Mouse (Mus musculus) ES-E14 (cell line): ENCODE measurements around the gene Rcan1. TPM values are rescaled to one million over a fixed set of nuclear protein-coding genes. Genes with fewer than 3 reads are reported as not detected.

Experiments
- DNase-seq: peaks from one replicate; pipeline ENCODE4 v3.0.0-alpha.2; 2013; ENCODE audit warnings: low read depth, low spot score
- H3K27ac ChIP-seq: 2 replicates; pipeline ENCODE4 v1.5.1; 2012; ENCODE audit warnings: low read depth, mild to moderate bottlenecking, low read length, moderate library complexity, mixed read lengths; ENCODE audit not compliant: poor library complexity, insufficient read depth, severe bottlenecking
- H3K36me3 ChIP-seq: 2 replicates; pipeline ENCODE4 v1.6.1; 2012; ENCODE audit warnings: mild to moderate bottlenecking, low read length, moderate library complexity, mixed read lengths; ENCODE audit not compliant: control insufficient read depth, poor library complexity, insufficient read depth, severe bottlenecking
- H3K4me1 ChIP-seq, 2 experiments: fragments of 150-350 bp in 1 of 2; sonication (generic) in 1 of 2; 2 replicates each; pipeline ENCODE4 v1.6.1; 2012; ENCODE audit warnings: low read length in 2 of 2, mild to moderate bottlenecking in 1 of 2, mixed read lengths in 1 of 2; ENCODE audit not compliant: control insufficient read depth in 2 of 2, insufficient read depth in 2 of 2, poor library complexity in 1 of 2
- H3K4me3 ChIP-seq, 2 experiments: fragments of 150-350 bp in 1 of 2; sonication (generic) in 1 of 2; 2 replicates each; pipeline ENCODE4 v1.5.1; 2012; ENCODE audit warnings: low read length in 2 of 2, low read depth in 1 of 2, mild to moderate bottlenecking in 1 of 2, mixed read lengths in 1 of 2; ENCODE audit not compliant: insufficient read depth in 1 of 2, poor library complexity in 1 of 2, severe bottlenecking in 1 of 2
- H3K9ac ChIP-seq: 2 replicates; pipeline ENCODE4 v1.6.1; 2012; ENCODE audit warnings: low read depth, mild to moderate bottlenecking, low read length, mixed read lengths; ENCODE audit not compliant: poor library complexity, insufficient read depth, severe bottlenecking
- H3K9me3 ChIP-seq: fragments of 150-350 bp; sonication (generic); 2 replicates; pipeline ENCODE4 v1.6.1; 2012; ENCODE audit warnings: low read depth, mild to moderate bottlenecking, low read length; ENCODE audit not compliant: control insufficient read depth, insufficient read depth
- CHD2 ChIP-seq: IDR thresholded peaks from 2 replicates; pipeline ENCODE4 v1.6.1; 2014; ENCODE audit warnings: mild to moderate bottlenecking, low read depth, low read length, inconsistent platforms
- HCFC1 ChIP-seq: IDR thresholded peaks from 2 replicates; pipeline ENCODE4 v1.6.1; 2012; ENCODE audit warnings: low read length, inconsistent platforms, borderline replicate concordance; ENCODE audit not compliant: insufficient read depth
- MAFK ChIP-seq: IDR thresholded peaks from 2 replicates; pipeline ENCODE4 v1.6.1; 2014; ENCODE audit warnings: mild to moderate bottlenecking, low read depth, low read length, inconsistent platforms; ENCODE audit not compliant: insufficient read depth
- ZC3H11A ChIP-seq: IDR thresholded peaks from 2 replicates; pipeline ENCODE4 v1.6.1; 2012; ENCODE audit warnings: low read depth, mild to moderate bottlenecking, inconsistent platforms, low read length, borderline replicate concordance
- ZNF384 ChIP-seq: IDR thresholded peaks from 2 replicates; pipeline ENCODE4 v1.6.1; 2012; ENCODE audit warnings: low read depth, low read length, inconsistent platforms
- in situ Hi-C, 2 experiments: fragments of 600-800 bp; cut with MboI; formaldehyde crosslinking; loops; one replicate each; pipeline ENCODE4 v1.15.1; 2025; ENCODE audit warnings: low sequenced_read_pairs in 2 of 2, inconsistent platforms in 1 of 2; ENCODE audit not compliant: unreplicated experiment in 2 of 2
- total RNA-seq: library from RNA; depleted of rRNA; stranded (reverse); fragments of 300-350 nt; gene quantifications from 2 replicates; pipeline ENCODE4 v1.2.3, GENCODE M21; 2012

Gene Rcan1
- total RNA-seq, 1 experiment: 15.8 TPM

- Histone ChIP-seq H3K4me3 (no peak overlapping the region; a peak in 1 of 4 replicates), H3K36me3 (no peaks in the 10 kb centered on the region), H3K27ac (no peak overlapping the region), H3K4me1 (0 out of 4 replicates have a peak, but pooled peaks cover 2 to 4% of the 10 kb centered on the region in 2 experiments), H3K9me3 (no peaks in the 10 kb centered on the region), H3K9ac (no peak overlapping the region; the same call in 1 of the 2 replicates)
- in situ Hi-C loops: no loop called here
- peak; percentile 34 for DNase-seq
- TF ChIP-seq ZNF384 (no peak), ZC3H11A (no peak)
These were observed 111.9 kb downstream of the Rcan1 start for GRCm38 (mm10) chr16:92358734-92359133.

GRCm38 (mm10) chr16:92357566-92357965, 113.1 kb downstream of the Rcan1 start:
- Histone ChIP-seq H3K4me3 (no peak overlapping the region), H3K36me3 (no peaks in the 10 kb centered on the region), H3K9ac (no peak overlapping the region), H3K27ac (no peak overlapping the region), H3K4me1 (0 out of 4 replicates have a peak, but pooled peaks cover 2 to 4% of the 10 kb centered on the region in 2 experiments), H3K9me3 (no peaks in the 10 kb centered on the region)
- DNase-seq: no peak
- TF ChIP-seq HCFC1: no peak
- TF ChIP-seq ZC3H11A: no peak
- no peak for TF ChIP-seq ZNF384
- TF ChIP-seq CHD2: no peak
- no peak for TF ChIP-seq MAFK
- in situ Hi-C loops: no loop called here

GRCm38 (mm10) chr16:92357023-92357422, 113.6 kb downstream of the Rcan1 start:
- in situ Hi-C loops: no loop called here
- no peaks in the 10 kb centered on the region for H3K9me3 ChIP-seq
- H3K4me1 ChIP-seq: 0 out of 4 replicates have a peak, but pooled peaks cover 2 to 4% of the 10 kb centered on the region in 2 experiments
- no peak overlapping the region for H3K9ac ChIP-seq
- TF ChIP-seq HCFC1 (no peak), ZC3H11A (no peak), MAFK (no peak), ZNF384 (no peak), CHD2 (no peak)
- no peaks in the 10 kb centered on the region for H3K36me3 ChIP-seq
- no peak overlapping the region for H3K27ac ChIP-seq
- no peak for DNase-seq
- H3K4me3 ChIP-seq: no peak overlapping the region

GRCm38 (mm10) chr16:92355982-92356381, 114.7 kb downstream of the Rcan1 start:
- 0 out of 4 replicates have a peak, but pooled peaks cover 2 to 4% of the 10 kb centered on the region in 2 experiments for H3K4me1 ChIP-seq
- no peak overlapping the region for H3K4me3 ChIP-seq
- TF ChIP-seq CHD2 (no peak), ZNF384 (no peak), MAFK (no peak), HCFC1 (no peak), ZC3H11A (no peak)
- no peak overlapping the region for H3K9ac ChIP-seq
- no peaks in the 10 kb centered on the region for H3K9me3 ChIP-seq
- no peak for DNase-seq
- H3K27ac ChIP-seq: no peak overlapping the region
- H3K36me3 ChIP-seq: no peaks in the 10 kb centered on the region
- in situ Hi-C loops: no loop called here

GRCm38 (mm10) chr16:92355366-92355765, 115.3 kb downstream of the Rcan1 start:
- TF ChIP-seq HCFC1 (no peak), MAFK (no peak), ZC3H11A (no peak), CHD2 (no peak), ZNF384 (no peak)
- Histone ChIP-seq H3K9me3 (no peaks in the 10 kb centered on the region), H3K36me3 (no peaks in the 10 kb centered on the region), H3K4me3 (no peak overlapping the region), H3K27ac (no peak overlapping the region), H3K9ac (no peak overlapping the region), H3K4me1 (0 out of 4 replicates have a peak, but pooled peaks cover 2 to 4% of the 10 kb centered on the region in 2 experiments)
- in situ Hi-C loops: no loop called here
- no peak for DNase-seq
